Comparison of ENCODE assay signal across 10 mouse cellular contexts in the genomic region with DNA sequence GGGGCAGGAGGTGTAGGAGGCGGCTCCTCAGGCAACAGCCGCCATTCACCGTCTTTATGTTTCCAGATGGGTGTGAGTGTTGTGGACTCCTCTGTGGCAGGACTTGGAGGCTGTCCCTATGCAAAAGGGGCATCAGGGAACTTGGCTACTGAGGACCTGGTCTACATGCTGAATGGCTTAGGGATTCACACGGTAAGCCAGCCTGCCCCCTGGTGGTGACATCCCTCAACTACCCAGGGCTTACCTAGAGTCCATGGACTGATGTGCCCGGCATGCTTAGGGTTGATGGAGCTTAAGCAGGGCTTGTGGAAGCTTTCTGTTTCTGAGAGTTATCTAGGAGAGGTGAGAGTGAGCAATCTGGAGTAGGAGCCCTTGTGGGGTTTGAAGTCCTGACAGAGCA. TPM values are rescaled to one million over a fixed set of nuclear protein-coding genes. Genes with fewer than 3 reads are reported as not detected.
A peak's percentile ranks its signal among the peaks of the same experiment; 100 is the strongest.
DNase-seq lines count a peak whose midpoint lies in the region; ATAC-seq lines count a peak whose summit lies in the region.
"Had no signal": no experiment of that assay in that cellular context is flagged by ENCODE, and none has a peak within 500 bp of the region (broad histone marks: within the 10 kb centered on the region; RNA-seq: fewer than 3 reads in every experiment).

No protein-coding gene starts in this region.

- H3K9me3 ChIP-seq in hindbrain, embryonic 14.5 days (ENCODE audit: control insufficient read depth, low read length) = no peaks in the 10 kb centered on the region
- H3K9me3 ChIP-seq in hindbrain, embryonic 16.5 days (ENCODE audit: control insufficient read depth, low read length) = no peaks in the 10 kb centered on the region
- no peaks in the 10 kb centered on the region for H3K9me3 ChIP-seq in heart, embryonic 10.5 days
- H3K9me3 ChIP-seq: neural tube, embryonic 13.5 days had no signal

- H3K9ac ChIP-seq in hindbrain, embryonic 14.5 days = no peak overlapping the region
- no peak overlapping the region for H3K9ac ChIP-seq in hindbrain, embryonic 16.5 days (ENCODE audit: low read depth, low read length)
- H3K9ac ChIP-seq: neural tube, embryonic 13.5 days had no signal

- intact Hi-C loops in left cerebral cortex, postnatal 25 days (cut with DNase I) = loop anchor here (2.0 kb wide), 1 partner anchor 70 kb away; no protein-coding TSS in a partner anchor

- peaks cover 38% of the 10 kb centered on the region for H3K36me3 ChIP-seq in hindbrain, embryonic 14.5 days (replicated peaks; ENCODE audit: control insufficient read depth, insufficient read depth)
- peaks cover 26% of the 10 kb centered on the region for H3K36me3 ChIP-seq in hindbrain, embryonic 16.5 days (ENCODE audit: control insufficient read depth, insufficient read depth, low read length)
- H3K36me3 ChIP-seq in heart, embryonic 10.5 days = peaks cover 40% of the 10 kb centered on the region

- H3K4me1 ChIP-seq in hindbrain, embryonic 14.5 days (replicated peaks; ENCODE audit: control insufficient read depth, insufficient read depth, low read length) = peaks cover 17% of the 10 kb centered on the region
- peaks cover 17% of the 10 kb centered on the region for H3K4me1 ChIP-seq in hindbrain, embryonic 16.5 days (ENCODE audit: control insufficient read depth, insufficient read depth, low read depth, low read length)
- H3K4me1 ChIP-seq in heart, embryonic 10.5 days = peaks cover 28% of the 10 kb centered on the region

- H3K27me3 ChIP-seq in hindbrain, embryonic 14.5 days (ENCODE audit: control insufficient read depth, insufficient read depth, low read length) = no peaks in the 10 kb centered on the region
- no peaks in the 10 kb centered on the region for H3K27me3 ChIP-seq in hindbrain, embryonic 16.5 days (replicated peaks; ENCODE audit: control insufficient read depth, insufficient read depth, low read length)
- no peaks in the 10 kb centered on the region for H3K27me3 ChIP-seq in heart, embryonic 10.5 days (ENCODE audit: insufficient read depth, poor library complexity, severe bottlenecking)
- H3K27me3 ChIP-seq: neural tube, embryonic 13.5 days had no signal

- ATAC-seq in hindbrain, embryonic 14.5 days (ENCODE audit: low FRiP score) = no peak
- ATAC-seq in hindbrain, embryonic 16.5 days = no peak

- no peak overlapping the region for H3K4me2 ChIP-seq in hindbrain, embryonic 14.5 days (replicated peaks)
- H3K4me2 ChIP-seq in hindbrain, embryonic 16.5 days (ENCODE audit: low read length) = no peak overlapping the region
- H3K4me2 ChIP-seq: neural tube, embryonic 13.5 days had no signal

- 27% methylated on average over 5 of the region's 5 CpGs for WGBS in hindbrain, embryonic 14.5 days
- 16% methylated on average over 5 of the region's 5 CpGs for WGBS in hindbrain, embryonic 16.5 days
- WGBS in heart, embryonic 10.5 days = 27% methylated on average over 5 of the region's 5 CpGs

- no peak overlapping the region for H3K4me3 ChIP-seq in hindbrain, embryonic 14.5 days (replicated peaks; ENCODE audit: low read length)
- H3K4me3 ChIP-seq in hindbrain, embryonic 16.5 days (ENCODE audit: low read length) = no peak overlapping the region
- H3K4me3 ChIP-seq in heart, embryonic 10.5 days = no peak overlapping the region
- H3K4me3 ChIP-seq: erythroblast, embryonic 14.5 days; neural tube, embryonic 13.5 days had no signal

- H3K27ac ChIP-seq in hindbrain, embryonic 14.5 days = no peak overlapping the region
- H3K27ac ChIP-seq in hindbrain, embryonic 16.5 days (ENCODE audit: low read depth, low read length) = no peak overlapping the region
- no peak overlapping the region for H3K27ac ChIP-seq in heart, embryonic 10.5 days
- H3K27ac ChIP-seq: neural tube, embryonic 13.5 days had no signal

- peak; percentile 78 for DNase-seq in hindbrain, embryonic 14.5 days (ENCODE audit: low spot score)
- peak; percentile 92 for DNase-seq in MN1 (ENCODE audit: low spot score)
- peak; percentile 86 to 93 for DNase-seq in cerebellum, postnatal 14 days
- DNase-seq in heart, embryonic 10.5 days (ENCODE audit: low spot score) = peak; percentile 94
- peak; percentile 68 to 84 for DNase-seq in left cerebral cortex, postnatal 25 days (ENCODE audit: low spot score in 2 of 2)
- peak; percentile 70 to 83 for DNase-seq in natural killer cell, adult 2 months (ENCODE audit: low spot score in 2 of 2)
- peak; percentile 53 to 64 for DNase-seq in thymus, adult 18-20 months

RNA-seq across cellular contexts. Expression of a gene that starts 2.8 kb away (rescaled TPM):
- polyA plus RNA-seq in hindbrain, embryonic 14.5 days (2014; fragmentation: Nextera tagmentation; extraction: Ambion mirVana) = 41.9 and 42.9 TPM in 2 replicates
- polyA plus RNA-seq in hindbrain, embryonic 16.5 days (2015; fragmentation: Nextera tagmentation; extraction: Ambion mirVana) = 49.4 and 50.1 TPM in 2 replicates
- 46.0 and 48.0 TPM in 2 replicates for polyA plus RNA-seq in heart, embryonic 10.5 days (2016; fragmentation: Nextera tagmentation; extraction: Ambion mirVana)
- 10 to 100 TPM; 22.4 to 22.5 TPM for total RNA-seq in left cerebral cortex, postnatal 25 days (2021)

RNA-seq across cellular contexts. Expression of a gene that starts 11.7 kb away (rescaled TPM):
- polyA plus RNA-seq in hindbrain, embryonic 14.5 days (2014; fragmentation: Nextera tagmentation; extraction: Ambion mirVana) = 183 and 191 TPM in 2 replicates
- polyA plus RNA-seq in hindbrain, embryonic 16.5 days (2015; fragmentation: Nextera tagmentation; extraction: Ambion mirVana) = 225 and 229 TPM in 2 replicates
- polyA plus RNA-seq in heart, embryonic 10.5 days (2016; fragmentation: Nextera tagmentation; extraction: Ambion mirVana) = 105 and 134 TPM in 2 replicates
- total RNA-seq in left cerebral cortex, postnatal 25 days (2021) = 10 to 100 TPM; 87.0 to 88.6 TPM

RNA-seq across cellular contexts. Expression of a gene that starts 14.5 kb away (rescaled TPM):
- polyA plus RNA-seq in hindbrain, embryonic 14.5 days (2014; fragmentation: Nextera tagmentation; extraction: Ambion mirVana) = 60.3 and 63.3 TPM in 2 replicates
- polyA plus RNA-seq in hindbrain, embryonic 16.5 days (2015; fragmentation: Nextera tagmentation; extraction: Ambion mirVana) = 64.7 and 66.8 TPM in 2 replicates
- polyA plus RNA-seq in heart, embryonic 10.5 days (2016; fragmentation: Nextera tagmentation; extraction: Ambion mirVana) = 67.5 and 77.1 TPM in 2 replicates
- total RNA-seq in left cerebral cortex, postnatal 25 days (2021) = 10 to 100 TPM; 29.5 TPM

RNA-seq across cellular contexts. Expression of a gene that starts 26.3 kb away (rescaled TPM):
- 60.7 and 65.5 TPM in 2 replicates for polyA plus RNA-seq in hindbrain, embryonic 14.5 days (2014; fragmentation: Nextera tagmentation; extraction: Ambion mirVana)
- polyA plus RNA-seq in hindbrain, embryonic 16.5 days (2015; fragmentation: Nextera tagmentation; extraction: Ambion mirVana) = 60.6 and 67.1 TPM in 2 replicates
- polyA plus RNA-seq in heart, embryonic 10.5 days (2016; fragmentation: Nextera tagmentation; extraction: Ambion mirVana) = 50.8 and 67.8 TPM in 2 replicates
- total RNA-seq in left cerebral cortex, postnatal 25 days (2021) = 10 to 100 TPM; 82.1 to 84.3 TPM

RNA-seq across cellular contexts. Expression of a gene that starts 40.2 kb away (rescaled TPM):
- polyA plus RNA-seq in hindbrain, embryonic 14.5 days (2014; fragmentation: Nextera tagmentation; extraction: Ambion mirVana) = 68.8 and 72.0 TPM in 2 replicates
- 74.1 and 78.4 TPM in 2 replicates for polyA plus RNA-seq in hindbrain, embryonic 16.5 days (2015; fragmentation: Nextera tagmentation; extraction: Ambion mirVana)
- polyA plus RNA-seq in heart, embryonic 10.5 days (2016; fragmentation: Nextera tagmentation; extraction: Ambion mirVana) = 44.2 and 51.2 TPM in 2 replicates
- total RNA-seq in left cerebral cortex, postnatal 25 days (2021) = 10 to 100 TPM; 29.2 to 36.3 TPM
